Mouse (Mus musculus): Measurements from ENCODE around the gene Zmiz1. TPM values are rescaled to one million over a fixed set of nuclear protein-coding genes. Genes with fewer than 3 reads are reported as not detected.

Gene Zmiz1
- polyA plus RNA-seq, 1 experiment from 2014 or later, result 22.4 TPM

DNA sequence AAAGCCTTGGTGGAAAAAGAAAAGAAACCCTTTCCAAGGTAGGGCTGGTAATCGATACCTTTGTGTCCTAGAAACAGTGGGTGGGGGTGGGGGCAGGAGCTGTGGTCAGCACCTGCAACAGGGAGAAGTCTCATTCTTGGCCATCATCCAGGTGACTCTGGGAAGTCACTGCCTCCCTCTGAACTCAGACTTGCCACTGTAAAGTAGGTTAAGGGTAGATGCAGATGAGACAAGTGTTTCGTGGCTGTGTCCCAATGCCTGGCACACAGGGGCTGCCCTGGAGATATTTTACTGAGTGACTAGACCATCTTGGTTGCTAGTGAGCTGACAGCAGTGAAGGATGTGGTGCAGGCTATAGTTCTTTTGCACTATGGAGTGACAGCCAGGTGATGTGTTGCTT lies 79.5 kb downstream of the Zmiz1 start:
- Histone ChIP-seq H3K27ac (ENCODE audit: low read length) (no peak overlapping the region), H3K27me3 (ENCODE audit: control insufficient read depth, insufficient read depth, low read depth, low read length) (no peaks in the 10 kb centered on the region), H3K4me2 (ENCODE audit: low read depth, low read length) (no peak overlapping the region), H3K36me3 (ENCODE audit: control insufficient read depth, insufficient read depth, low read length) (no peaks in the 10 kb centered on the region; the same call in 1 of the 2 replicates), H3K9ac (ENCODE audit: low read length) (no peak overlapping the region), H3K9me3 (ENCODE audit: control insufficient read depth, low read length) (no peaks in the 10 kb centered on the region), H3K4me3 (ENCODE audit: low read length) (no peak overlapping the region), H3K4me1 (replicated peaks; ENCODE audit: control insufficient read depth, insufficient read depth, low read length) (peaks cover 23% of the 10 kb centered on the region)
- ATAC-seq (ENCODE audit: low read depth), result no peak
- WGBS, result 63% methylated on average over 2 of the region's 2 CpGs

GRCm38 (mm10) chr14:25539493-25540116 lies 80.6 kb downstream of the Zmiz1 start:
- ATAC-seq (ENCODE audit: low read depth), result no peak; the same call in 1 of the 2 replicates
- WGBS, result 73% methylated on average over 10 of the region's 10 CpGs
- H3K4me2 ChIP-seq (ENCODE audit: low read depth, low read length), result no peak overlapping the region
- H3K36me3 ChIP-seq (ENCODE audit: control insufficient read depth, insufficient read depth, low read length), result no peaks in the 10 kb centered on the region; the same call in 1 of the 2 replicates
- H3K4me3 ChIP-seq (ENCODE audit: low read length), result no peak overlapping the region
- no peaks in the 10 kb centered on the region for H3K27me3 ChIP-seq (ENCODE audit: control insufficient read depth, insufficient read depth, low read depth, low read length)
- no peak overlapping the region for H3K27ac ChIP-seq (ENCODE audit: low read length)
- H3K4me1 ChIP-seq (replicated peaks; ENCODE audit: control insufficient read depth, insufficient read depth, low read length), result peaks cover 12% of the 10 kb centered on the region
- H3K9ac ChIP-seq (ENCODE audit: low read length), result no peak overlapping the region
- H3K9me3 ChIP-seq (ENCODE audit: control insufficient read depth, low read length), result no peaks in the 10 kb centered on the region

- no peaks in the 10 kb centered on the region; the same call in 1 of the 2 replicates for H3K36me3 ChIP-seq (ENCODE audit: control insufficient read depth, insufficient read depth, low read length)
- no peaks in the 10 kb centered on the region for H3K27me3 ChIP-seq (ENCODE audit: control insufficient read depth, insufficient read depth, low read depth, low read length)
- 68% methylated on average over 4 of the region's 4 CpGs for WGBS
- peaks cover 6% of the 10 kb centered on the region for H3K4me1 ChIP-seq (replicated peaks; ENCODE audit: control insufficient read depth, insufficient read depth, low read length)
- no peak for ATAC-seq (ENCODE audit: low read depth)
- H3K9ac ChIP-seq (ENCODE audit: low read length), result no peak overlapping the region
- H3K4me2 ChIP-seq (ENCODE audit: low read depth, low read length), result no peak overlapping the region
- H3K4me3 ChIP-seq (ENCODE audit: low read length), result no peak overlapping the region
- no peak overlapping the region for H3K27ac ChIP-seq (ENCODE audit: low read length)
- no peaks in the 10 kb centered on the region for H3K9me3 ChIP-seq (ENCODE audit: control insufficient read depth, low read length)
These were observed 81.2 kb downstream of the Zmiz1 start for GRCm38 (mm10) chr14:25540172-25540571.

- H3K27me3 ChIP-seq (ENCODE audit: control insufficient read depth, insufficient read depth, low read depth, low read length), result no peaks in the 10 kb centered on the region
- H3K4me2 ChIP-seq (ENCODE audit: low read depth, low read length), result no peak overlapping the region
- no peak overlapping the region for H3K9ac ChIP-seq (ENCODE audit: low read length)
- no peak for ATAC-seq (ENCODE audit: low read depth)
- H3K4me1 ChIP-seq (replicated peaks; ENCODE audit: control insufficient read depth, insufficient read depth, low read length), result peaks cover 6% of the 10 kb centered on the region
- no peaks in the 10 kb centered on the region for H3K9me3 ChIP-seq (ENCODE audit: control insufficient read depth, low read length)
- no peak overlapping the region for H3K4me3 ChIP-seq (ENCODE audit: low read length)
- 71% methylated on average over 5 of the region's 5 CpGs for WGBS
- no peaks in the 10 kb centered on the region; the same call in 1 of the 2 replicates for H3K36me3 ChIP-seq (ENCODE audit: control insufficient read depth, insufficient read depth, low read length)
- no peak overlapping the region for H3K27ac ChIP-seq (ENCODE audit: low read length)
These were observed 82.2 kb downstream of the Zmiz1 start for GRCm38 (mm10) chr14:25541213-25541612.

GRCm38 (mm10) chr14:25543098-25543497 lies 84.1 kb downstream of the Zmiz1 start:
- Histone ChIP-seq H3K4me3 (ENCODE audit: low read length) (no peak overlapping the region), H3K9me3 (ENCODE audit: control insufficient read depth, low read length) (no peaks in the 10 kb centered on the region), H3K9ac (ENCODE audit: low read length) (no peak overlapping the region), H3K4me1 (replicated peaks; ENCODE audit: control insufficient read depth, insufficient read depth, low read length) (peaks cover 20% of the 10 kb centered on the region), H3K27ac (ENCODE audit: low read length) (no peak overlapping the region), H3K4me2 (ENCODE audit: low read depth, low read length) (no peak overlapping the region), H3K36me3 (ENCODE audit: control insufficient read depth, insufficient read depth, low read length) (no peaks in the 10 kb centered on the region), H3K27me3 (ENCODE audit: control insufficient read depth, insufficient read depth, low read depth, low read length) (no peaks in the 10 kb centered on the region)
- 82% methylated on average over 4 of the region's 4 CpGs for WGBS
- ATAC-seq (ENCODE audit: low read depth), result no peak

DNA sequence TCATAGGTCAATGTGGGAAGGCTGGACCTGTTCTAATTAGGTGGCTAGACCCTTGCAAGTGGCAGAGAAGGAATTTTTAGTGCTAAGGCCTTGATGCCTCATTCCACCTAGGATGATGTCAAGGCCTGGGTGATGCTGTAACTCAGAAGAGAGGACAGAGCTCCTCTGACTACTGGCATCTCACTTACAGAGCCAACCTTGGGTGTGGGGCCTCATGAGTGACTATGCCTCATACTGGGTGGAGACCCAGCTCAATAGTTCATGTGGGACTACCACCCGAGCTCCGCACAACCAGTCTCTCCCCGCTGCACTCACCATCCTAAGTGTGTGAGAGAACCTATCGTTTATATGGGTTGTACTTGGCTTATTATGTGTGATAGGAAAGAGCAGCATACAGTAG lies 84.9 kb downstream of the Zmiz1 start:
- Histone ChIP-seq H3K4me2 (ENCODE audit: low read depth, low read length) (no peak overlapping the region), H3K36me3 (ENCODE audit: control insufficient read depth, insufficient read depth, low read length) (no peaks in the 10 kb centered on the region), H3K27ac (ENCODE audit: low read length) (no peak overlapping the region), H3K27me3 (ENCODE audit: control insufficient read depth, insufficient read depth, low read depth, low read length) (no peaks in the 10 kb centered on the region), H3K9me3 (ENCODE audit: control insufficient read depth, low read length) (no peaks in the 10 kb centered on the region), H3K4me3 (ENCODE audit: low read length) (no peak overlapping the region), H3K4me1 (replicated peaks; ENCODE audit: control insufficient read depth, insufficient read depth, low read length) (peaks cover 26% of the 10 kb centered on the region), H3K9ac (ENCODE audit: low read length) (no peak overlapping the region)
- no peak for ATAC-seq (ENCODE audit: low read depth)
- WGBS, result 84% methylated on average over 4 of the region's 4 CpGs

GRCm38 (mm10) chr14:25546852-25547621 lies 88.1 kb downstream of the Zmiz1 start:
- ATAC-seq (ENCODE audit: low read depth), result peak; percentile 82
- Histone ChIP-seq H3K4me1 (replicated peaks; ENCODE audit: control insufficient read depth, insufficient read depth, low read length) (peaks cover 31% of the 10 kb centered on the region), H3K9ac (ENCODE audit: low read length) (no peak overlapping the region), H3K4me2 (ENCODE audit: low read depth, low read length) (no peak overlapping the region), H3K27me3 (ENCODE audit: control insufficient read depth, insufficient read depth, low read depth, low read length) (no peaks in the 10 kb centered on the region), H3K4me3 (ENCODE audit: low read length) (no peak overlapping the region), H3K36me3 (ENCODE audit: control insufficient read depth, insufficient read depth, low read length) (no peaks in the 10 kb centered on the region), H3K27ac (ENCODE audit: low read length) (peak overlapping the region; percentile 50), H3K9me3 (ENCODE audit: control insufficient read depth, low read length) (no peaks in the 10 kb centered on the region)
- WGBS, result 47% methylated on average over 14 of the region's 14 CpGs

- ATAC-seq (ENCODE audit: low read depth), result no peak
- no peaks in the 10 kb centered on the region for H3K9me3 ChIP-seq (ENCODE audit: control insufficient read depth, low read length)
- no peaks in the 10 kb centered on the region for H3K36me3 ChIP-seq (ENCODE audit: control insufficient read depth, insufficient read depth, low read length)
- peaks cover 26% of the 10 kb centered on the region for H3K4me1 ChIP-seq (replicated peaks; ENCODE audit: control insufficient read depth, insufficient read depth, low read length)
- H3K4me2 ChIP-seq (ENCODE audit: low read depth, low read length), result no peak overlapping the region
- H3K27ac ChIP-seq (ENCODE audit: low read length), result peak overlapping the region; percentile 50
- H3K27me3 ChIP-seq (ENCODE audit: control insufficient read depth, insufficient read depth, low read depth, low read length), result no peaks in the 10 kb centered on the region
- no peak overlapping the region for H3K4me3 ChIP-seq (ENCODE audit: low read length)
- WGBS, result 74% methylated on average over 9 of the region's 9 CpGs
- H3K9ac ChIP-seq (ENCODE audit: low read length), result no peak overlapping the region
These were observed 88.9 kb downstream of the Zmiz1 start for GRCm38 (mm10) chr14:25547882-25548281.

DNA sequence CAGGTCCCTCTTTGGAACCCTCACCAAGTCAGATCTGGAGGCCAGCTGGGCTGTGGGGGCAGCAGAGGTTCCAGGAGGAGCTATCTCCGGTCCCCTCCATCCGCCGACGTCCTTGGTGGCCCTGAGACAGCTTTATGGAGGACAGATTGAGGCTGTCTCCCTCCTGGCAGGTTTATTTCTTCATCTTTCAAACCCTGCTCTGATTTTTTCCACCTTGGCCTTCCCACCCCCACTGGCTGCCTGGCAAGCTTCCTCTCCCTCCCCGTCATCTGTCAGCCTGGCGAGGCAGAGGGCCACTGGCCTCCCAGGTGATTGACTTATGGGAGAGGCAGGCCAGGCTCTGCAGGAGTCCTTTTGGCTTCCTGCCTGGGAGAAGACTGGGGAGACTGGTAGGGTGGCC lies 89.7 kb downstream of the Zmiz1 start:
- Histone ChIP-seq H3K27ac (ENCODE audit: low read length) (0 out of 2 replicates have a peak overlapping the region, but pooled peaks have one; percentile 33), H3K4me1 (replicated peaks; ENCODE audit: control insufficient read depth, insufficient read depth, low read length) (peaks cover 32% of the 10 kb centered on the region), H3K9ac (ENCODE audit: low read length) (no peak overlapping the region), H3K27me3 (ENCODE audit: control insufficient read depth, insufficient read depth, low read depth, low read length) (no peaks in the 10 kb centered on the region), H3K4me2 (ENCODE audit: low read depth, low read length) (no peak overlapping the region), H3K36me3 (ENCODE audit: control insufficient read depth, insufficient read depth, low read length) (no peaks in the 10 kb centered on the region), H3K9me3 (ENCODE audit: control insufficient read depth, low read length) (no peaks in the 10 kb centered on the region), H3K4me3 (ENCODE audit: low read length) (no peak overlapping the region)
- no peak for ATAC-seq (ENCODE audit: low read depth)
- 48% methylated on average over 6 of the region's 6 CpGs for WGBS

Measured in lung, embryonic 16.5 days (tissue).